Mouse (Mus musculus) ES-Bruce4 (cell line): ENCODE data around the gene Eif5a2.

Experiments
- CTCF ChIP-seq: IDR thresholded peaks from one replicate; pipeline ENCODE4 v1.8.1; 2011; ENCODE audit warnings: low read depth, low read length
- EP300 ChIP-seq: IDR thresholded peaks from 2 replicates; pipeline ENCODE4 v1.6.1; 2011; ENCODE audit warnings: low read depth, low read length; ENCODE audit not compliant: insufficient read depth
- POLR2A ChIP-seq: IDR thresholded peaks from one replicate; pipeline ENCODE4 v1.8.1; 2011; ENCODE audit warnings: low read length; ENCODE audit not compliant: insufficient read depth

GRCm38 (mm10) chr3:28745835-28746483, 35.1 kb upstream of the Eif5a2 start:
- TF ChIP-seq CTCF (peak; percentile 92), POLR2A (no peak), EP300 (no peak)
